9 mouse cellular contexts compared by ENCODE assay signal in genomic region chr15:27583042-27583441, GRCm38 (mm10). TPM values are rescaled to one million over a fixed set of nuclear protein-coding genes. Genes with fewer than 3 reads are reported as not detected.
DNase-seq lines count a peak whose midpoint lies in the region; ATAC-seq and TF ChIP-seq lines count a peak whose summit lies in the region.
"Had no signal": no experiment of that assay in that cellular context is flagged by ENCODE, and none has a peak within 500 bp of the region (broad histone marks: within the 10 kb centered on the region; RNA-seq: fewer than 3 reads in every experiment).

No protein-coding gene starts in this region.

- H3K4me3 ChIP-seq in spleen, adult 2 months (ENCODE audit: extremely low read depth, insufficient read depth, insufficient read length): no peak overlapping the region
- H3K4me3 ChIP-seq in liver, embryonic 13.5 days (replicated peaks): no peak overlapping the region

- H3K4me2 ChIP-seq in liver, embryonic 13.5 days: no peak overlapping the region

- peaks cover 19% of the 10 kb centered on the region; the same call in 1 of the 2 replicates for H3K4me1 ChIP-seq in spleen, adult 2 months (ENCODE audit: control insufficient read depth, insufficient read depth, insufficient read length)
- H3K4me1 ChIP-seq in liver, embryonic 13.5 days (replicated peaks): no peaks in the 10 kb centered on the region; the same call in 1 of the 2 replicates

- H3K27me3 ChIP-seq in spleen, adult 2 months (ENCODE audit: control insufficient read depth, insufficient read depth, low read length): no peaks in the 10 kb centered on the region
- H3K27me3 ChIP-seq in liver, embryonic 13.5 days: no peaks in the 10 kb centered on the region

- TF ChIP-seq POLR2A in spleen, adult 2 months (IDR thresholded peaks at IDR 0.05; ENCODE audit: low read depth, low read length): no peak

- TF ChIP-seq CTCF in spleen, adult 2 months (IDR thresholded peaks at IDR 0.05; ENCODE audit: extremely low read depth, insufficient read depth, insufficient read length, insufficient replicate concordance): peak; percentile 44; the same call in 1 of the 2 replicates

- intact Hi-C loops in heart, postnatal 36 days (cut with DNase I): loop anchor here (1.0 to 2.0 kb wide), 2 partner anchors 116 to 257 kb away; partner anchors contain the start of gene Ank

- H3K36me3 ChIP-seq in spleen, adult 2 months (ENCODE audit: control insufficient read depth, insufficient read depth, low read length): peaks cover 1% of the 10 kb centered on the region; the same call in 1 of the 2 replicates
- H3K36me3 ChIP-seq in liver, embryonic 13.5 days: peaks cover 41% of the 10 kb centered on the region

- H3K9ac ChIP-seq in liver, embryonic 13.5 days: no peak overlapping the region

- ATAC-seq in CD4-positive, CD25-positive, alpha-beta regulatory T cell, adult 4 months: no peak
- no peak for ATAC-seq in liver, embryonic 13.5 days (ENCODE audit: low read depth)

- H3K9me3 ChIP-seq in liver, embryonic 13.5 days (replicated peaks): no peaks in the 10 kb centered on the region

- peak; percentile 58 for DNase-seq in CD4-positive, CD25-positive, alpha-beta regulatory T cell, adult 2 months (ENCODE audit: low read depth, low spot score)
- DNase-seq in spleen, adult 2 months (ENCODE audit: low read depth in 1 of 2, low spot score in 2 of 2): no peak
- DNase-seq in spleen, postnatal 14 days (ENCODE audit: low spot score in 2 of 2): no peak
- peak; percentile 56 to 58 for DNase-seq in cerebellum, postnatal 36 days
- DNase-seq in heart, postnatal 36 days: peak; percentile 58 to 62
- peak; percentile 34 for DNase-seq in liver, embryonic 13.5 days
- DNase-seq in retina, postnatal 7 days (ENCODE audit: low read depth, low spot score): peak; percentile 24

- 86% methylated on average over 4 of the region's 4 CpGs for WGBS in spleen, adult 2 months
- 72% methylated on average over 4 of the region's 4 CpGs for WGBS in liver, embryonic 13.5 days (ENCODE audit: insufficient replicate concordance)

- H3K27ac ChIP-seq in spleen, adult 2 months (ENCODE audit: insufficient read depth, low read length): no peak overlapping the region
- no peak overlapping the region for H3K27ac ChIP-seq in liver, embryonic 13.5 days
- H3K27ac ChIP-seq: macrophage had no signal

RNA-seq across cellular contexts. Expression of gene Otulin, which starts 47.5 kb away (rescaled TPM):
- polyA plus RNA-seq in CD4-positive, CD25-positive, alpha-beta regulatory T cell, adult 4 months (2017; shearing (Covaris generic)): 10 to 100 TPM; 10.7 to 10.8 TPM
- 53.1 and 69.6 TPM in 2 replicates for polyA plus RNA-seq in spleen, adult 2 months (2012; rRNA removed)
- 10 to 100 TPM; 30.4 to 31.0 TPM for total RNA-seq in heart, postnatal 36 days (2021)
- polyA plus RNA-seq in liver, embryonic 13.5 days (2015; fragmentation: Nextera tagmentation; extraction: Ambion mirVana): 20.7 and 22.0 TPM in 2 replicates

Comparison
In these comparisons a context has a peak if more than half of its experiments do, and no peak if none do; other contexts are left out.
1. DNase-seq: peak in CD4-positive, CD25-positive, alpha-beta regulatory T cell, adult 2 months (single experiment), cerebellum, postnatal 36 days (2 of 2), heart, postnatal 36 days (2 of 2), liver, embryonic 13.5 days (single experiment) and retina, postnatal 7 days (single experiment); none in spleen, adult 2 months (0 of 2) and spleen, postnatal 14 days (0 of 2).